Mouse (Mus musculus) intestine, postnatal 0 days (tissue): ENCODE data around the gene Rnf167. TPM values are rescaled to one million over a fixed set of nuclear protein-coding genes. Genes with fewer than 3 reads are reported as not detected.

Source experiments
- ATAC-seq: fragments of 200-750 bp; cut with Nextera tagmentation; 2 replicates; pipeline ENCODE4 v1.8.0; 2017; ENCODE audit warnings: mild to moderate bottlenecking, moderate TSS enrichment, moderate library complexity
- H3K27ac ChIP-seq: fragments of 300-500 bp; sonication (generic); 2 replicates; pipeline ENCODE4 v1.5.1; 2014; ENCODE audit warnings: mild to moderate bottlenecking, low read depth, low read length, moderate library complexity
- H3K27me3 ChIP-seq: fragments of 300-500 bp; sonication (generic); replicated peaks from 2 replicates; pipeline ENCODE4 v1.6.1; 2014; ENCODE audit warnings: low read length, mixed read lengths; ENCODE audit not compliant: control insufficient read depth, insufficient read depth
- H3K36me3 ChIP-seq: fragments of 300-500 bp; sonication (generic); 2 replicates; pipeline ENCODE4 v1.6.1; 2014; ENCODE audit warnings: mild to moderate bottlenecking, moderate library complexity; ENCODE audit not compliant: control insufficient read depth, insufficient read depth
- H3K4me1 ChIP-seq: fragments of 300-500 bp; sonication (generic); replicated peaks from 2 replicates; pipeline ENCODE4 v1.6.1; 2014; ENCODE audit warnings: antibody characterized with exemption, low read length, mixed read lengths; ENCODE audit not compliant: control insufficient read depth, insufficient read depth
- H3K4me2 ChIP-seq: fragments of 300-500 bp; sonication (generic); replicated peaks from 2 replicates; pipeline ENCODE4 v1.6.1; 2014; ENCODE audit warnings: low read depth, mild to moderate bottlenecking, moderate library complexity
- H3K4me3 ChIP-seq: fragments of 300-500 bp; sonication (generic); 2 replicates; pipeline ENCODE4 v1.5.1; 2014; ENCODE audit warnings: low read depth, low read length
- H3K9ac ChIP-seq: fragments of 300-500 bp; sonication (generic); 2 replicates; pipeline ENCODE4 v1.6.1; 2014; ENCODE audit warnings: mild to moderate bottlenecking, low read depth, low read length
- H3K9me3 ChIP-seq: fragments of 300-500 bp; sonication (generic); 2 replicates; pipeline ENCODE4 v1.6.1; 2016; ENCODE audit warnings: mixed run types; ENCODE audit not compliant: control insufficient read depth
- CTCF ChIP-seq: sonication (generic); IDR thresholded peaks from 2 replicates; pipeline ENCODE4 v1.5.1; 2016; ENCODE audit warnings: low read depth, mild to moderate bottlenecking, control low read depth, antibody characterized with exemption, moderate library complexity
- WGBS: fragments of 180-500 bp; shearing (Covaris S2); extraction: QIAGEN DNeasy Blood & Tissue Kit; methylation state at CpG from one replicate; pipeline ENCODE4 v1.1.7; 2014; 5-methylcytosine and 5-hydroxymethylcytosine counted together
- polyA plus RNA-seq: library from polyadenylated mRNA; unstranded; fragments of >200 nt; fragmentation: Nextera tagmentation; extraction: Ambion mirVana; gene quantifications from 2 replicates; pipeline ENCODE4 v1.2.1, GENCODE M21; 2015

Rnf167 gene
- polyA plus RNA-seq, 1 experiment from 2014 or later = 107 TPM

DNA sequence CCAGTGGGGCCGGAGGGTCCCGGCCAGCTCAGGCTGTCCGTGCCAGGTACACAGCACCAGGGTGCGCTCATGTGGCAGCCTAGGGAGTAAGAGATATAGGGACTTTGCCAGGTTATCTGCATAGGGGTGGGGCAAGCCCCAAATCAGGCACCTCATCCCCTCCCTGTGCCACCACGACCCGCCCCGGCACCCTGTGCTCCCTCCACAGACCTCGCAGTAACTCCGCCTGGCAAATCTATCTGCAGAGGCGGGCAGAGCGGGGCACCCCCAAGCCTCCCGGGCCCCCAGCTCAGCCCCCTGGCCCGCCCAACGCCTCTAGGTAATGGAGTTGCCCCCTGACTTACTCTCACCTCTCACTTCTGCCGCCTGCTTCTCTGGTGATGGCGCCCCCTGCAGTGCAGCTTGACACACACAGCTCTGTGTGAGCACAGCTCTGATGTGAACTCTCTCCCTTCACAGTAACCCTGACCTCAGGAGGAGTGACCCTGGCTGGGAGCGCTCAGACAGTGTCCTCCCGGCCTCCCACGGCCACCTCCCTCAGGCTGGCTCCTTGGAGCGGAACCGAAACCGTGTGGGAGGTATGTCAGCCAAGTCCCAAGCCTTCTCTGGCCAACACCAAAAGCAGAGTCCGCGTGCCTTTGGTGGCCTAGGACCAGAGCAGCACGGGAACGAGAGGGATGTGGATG is 38.5 kb upstream of the Rnf167 start:
- Histone ChIP-seq H3K4me2 (no peak overlapping the region), H3K9me3 (no peaks in the 10 kb centered on the region), H3K4me3 (no peak overlapping the region), H3K27ac (no peak overlapping the region), H3K9ac (no peak overlapping the region), H3K27me3 (no peaks in the 10 kb centered on the region), H3K4me1 (no peaks in the 10 kb centered on the region), H3K36me3 (peaks cover 93% of the 10 kb centered on the region)
- peak; percentile 65 for TF ChIP-seq CTCF
- 90% methylated on average over 26 of the region's 26 CpGs for WGBS
- no peak for ATAC-seq

GRCm38 (mm10) chr11:70610752-70611151 is 36.3 kb upstream of the Rnf167 start:
- WGBS = 81% methylated on average over 4 of the region's 4 CpGs
- TF ChIP-seq CTCF = peak; percentile 44
- Histone ChIP-seq H3K36me3 (peaks cover 74% of the 10 kb centered on the region), H3K4me2 (no peak overlapping the region), H3K27ac (no peak overlapping the region), H3K9ac (no peak overlapping the region), H3K4me1 (peaks cover 8% of the 10 kb centered on the region), H3K27me3 (no peaks in the 10 kb centered on the region), H3K9me3 (no peaks in the 10 kb centered on the region), H3K4me3 (no peak overlapping the region)
- ATAC-seq = no peak

DNA sequence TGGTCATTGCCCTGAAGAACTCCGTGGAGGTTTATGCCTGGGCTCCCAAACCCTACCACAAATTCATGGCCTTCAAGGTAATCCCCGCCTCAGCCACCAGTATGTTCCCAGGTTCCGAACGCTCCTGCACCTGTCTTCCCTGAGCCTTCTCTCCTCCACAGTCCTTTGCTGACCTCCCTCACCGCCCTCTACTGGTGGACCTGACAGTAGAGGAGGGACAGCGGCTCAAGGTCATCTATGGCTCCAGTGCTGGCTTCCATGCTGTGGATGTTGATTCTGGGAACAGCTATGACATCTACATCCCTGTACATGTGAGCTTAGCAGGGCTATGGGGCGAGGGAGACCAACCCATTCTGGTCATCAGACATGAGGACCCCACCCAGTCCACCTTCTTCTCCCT is 34.5 kb upstream of the Rnf167 start:
- Histone ChIP-seq H3K9ac (no peak overlapping the region), H3K4me1 (peaks cover 8% of the 10 kb centered on the region), H3K4me3 (no peak overlapping the region), H3K27ac (no peak overlapping the region), H3K36me3 (peaks cover 56% of the 10 kb centered on the region), H3K4me2 (no peak overlapping the region), H3K27me3 (no peaks in the 10 kb centered on the region), H3K9me3 (no peaks in the 10 kb centered on the region)
- 84% methylated on average over 7 of the region's 7 CpGs for WGBS
- TF ChIP-seq CTCF = peak; percentile 57
- no peak for ATAC-seq

DNA sequence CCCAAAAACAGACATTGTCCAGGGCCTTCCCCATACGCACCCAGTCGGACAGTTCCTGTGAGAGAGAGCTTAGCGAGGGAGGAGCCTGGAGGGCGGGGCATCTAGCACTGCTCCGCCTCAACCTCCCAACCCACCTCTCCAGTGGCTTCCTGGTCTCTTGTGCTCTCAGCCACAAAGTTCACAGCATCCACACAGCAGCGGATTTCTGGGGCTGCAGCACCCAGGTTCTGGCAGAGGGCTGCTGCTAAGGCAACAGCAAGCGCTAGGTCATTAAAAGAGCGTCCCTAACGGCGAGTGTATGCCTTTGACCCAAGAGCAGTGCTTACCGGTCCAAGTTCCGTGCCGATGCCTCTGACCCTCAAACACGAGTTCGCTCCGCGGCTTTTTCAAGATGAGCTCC is 32.0 kb upstream of the Rnf167 start:
- Histone ChIP-seq H3K9me3 (no peaks in the 10 kb centered on the region), H3K4me2 (peak overlapping the region; percentile 83), H3K4me1 (peaks cover 8% of the 10 kb centered on the region), H3K27ac (peak overlapping the region; percentile 66), H3K27me3 (no peaks in the 10 kb centered on the region), H3K4me3 (peak overlapping the region; percentile 39), H3K36me3 (peaks cover 30% of the 10 kb centered on the region), H3K9ac (peak overlapping the region; percentile 32)
- WGBS = under 1% methylated on average over 17 of the region's 17 CpGs
- ATAC-seq = peak; percentile 85
- 0 out of 2 replicates have a peak, but pooled peaks have one; percentile 29 for TF ChIP-seq CTCF

DNA sequence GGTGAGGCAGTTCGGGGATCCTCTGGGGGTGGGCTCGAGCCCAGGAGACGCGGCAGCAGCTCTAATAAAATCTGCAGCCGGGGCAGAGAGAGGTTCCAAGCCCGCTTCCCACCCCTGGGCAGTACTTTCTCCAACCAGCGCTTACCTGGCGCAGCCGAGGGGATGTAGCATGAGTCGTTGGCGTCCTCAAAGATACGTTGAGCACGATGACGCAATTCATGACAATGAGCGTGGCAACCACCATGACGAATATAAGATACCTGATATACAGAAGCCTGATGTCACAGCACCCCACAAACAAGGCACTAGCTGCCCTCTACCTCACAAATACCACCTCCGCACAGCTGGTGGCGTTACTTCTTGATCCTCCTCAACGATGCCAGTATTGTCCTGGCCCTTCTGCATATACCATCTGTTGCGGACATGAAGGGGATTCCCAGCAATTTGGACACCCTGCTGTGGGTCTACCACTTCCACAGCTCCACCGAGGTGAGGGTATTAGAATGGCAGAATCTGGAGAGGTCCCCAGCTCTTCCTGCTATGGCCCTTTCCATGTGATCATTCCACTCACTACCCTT is 31.4 kb upstream of the Rnf167 start, which contains the start of gene 4930544D05Rik:
Gene 4930544D05Rik (plus strand): TSS at position 333 of the 578 bp plus-strand sequence.
- TF ChIP-seq CTCF = no peak
- peaks cover 8% of the 10 kb centered on the region for H3K4me1 ChIP-seq
- no peaks in the 10 kb centered on the region for H3K27me3 ChIP-seq
- peak within 1 kb of the TSS; percentile 39 for H3K4me3 ChIP-seq
- H3K9ac ChIP-seq = peak within 1 kb of the TSS; percentile 32
- H3K36me3 ChIP-seq = peaks cover 25% of the 10 kb centered on the region
- no peaks in the 10 kb centered on the region for H3K9me3 ChIP-seq
- 15% methylated on average over 21 of the region's 21 CpGs for WGBS
- peak; percentile 21; the same call in 1 of the 2 replicates for ATAC-seq
- peak within 1 kb of the TSS; percentile 83 for H3K4me2 ChIP-seq
- H3K27ac ChIP-seq = peak within 1 kb of the TSS; percentile 66

DNA sequence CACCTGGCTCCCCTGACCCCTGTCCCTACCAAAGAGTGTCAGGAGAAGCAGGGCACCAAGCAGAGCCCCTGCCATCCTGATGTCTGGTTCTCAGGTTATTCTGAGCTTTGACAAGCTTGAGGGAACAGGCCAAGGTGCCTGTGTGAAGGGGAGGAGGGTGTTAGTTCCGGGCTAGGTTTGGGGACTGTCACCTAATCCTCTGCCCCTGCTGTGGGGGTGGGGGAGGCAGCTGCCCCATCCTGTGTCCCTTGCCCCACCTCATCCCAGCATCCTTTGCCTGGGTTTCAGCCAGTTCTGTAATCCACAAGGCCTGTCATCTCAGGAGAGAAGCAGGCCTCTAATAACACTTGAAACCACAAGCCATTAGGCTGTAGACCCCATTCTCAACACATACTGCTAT is 27.9 kb upstream of the Rnf167 start, which contains the start of gene Chrne:
Gene Chrne (minus strand): TSS at position 116 of the 400 bp plus-strand sequence.
- Histone ChIP-seq H3K4me3 (no peak within 1 kb of the TSS), H3K9ac (no peak within 1 kb of the TSS), H3K27ac (no peak within 1 kb of the TSS), H3K4me1 (peaks cover 15% of the 10 kb centered on the region), H3K9me3 (no peaks in the 10 kb centered on the region), H3K27me3 (no peaks in the 10 kb centered on the region), H3K4me2 (no peak within 1 kb of the TSS), H3K36me3 (no peaks in the 10 kb centered on the region)
- ATAC-seq = no peak
- 53% methylated on average over 1 of the region's 1 CpGs for WGBS
- no peak for TF ChIP-seq CTCF
